Mouse (Mus musculus): ENCODE results near the gene Bicd2. TPM values are rescaled to one million over a fixed set of nuclear protein-coding genes. Genes with fewer than 3 reads are reported as not detected.

Gene Bicd2
- total RNA-seq, 2 experiments from 2014 or later, result 34.8 to 44.6 TPM

GRCm38 (mm10) chr13:49324871-49325270 lies 16.5 kb upstream of the Bicd2 start:
- no peak for DNase-seq

- peak; percentile 41 to 73 for DNase-seq
Observed at GRCm38 (mm10) chr13:49326246-49327206, 14.9 kb upstream of the Bicd2 start.

- DNase-seq, result no peak
Observed at GRCm38 (mm10) chr13:49328101-49328500, 13.3 kb upstream of the Bicd2 start.

- DNase-seq, result no peak
Observed at GRCm38 (mm10) chr13:49333250-49333649, 8.1 kb upstream of the Bicd2 start.

- DNase-seq, result no peak
Observed at GRCm38 (mm10) chr13:49335077-49335982, 6.1 kb upstream of the Bicd2 start.

- DNase-seq, result peak; percentile 75 to 78
Observed at GRCm38 (mm10) chr13:49338893-49339546, 2.4 kb upstream of the Bicd2 start.

GRCm38 (mm10) chr13:49341831-49342722 lies 692 bp downstream of the Bicd2 start:
- peak in 1 of 2 experiments; percentile 44 for DNase-seq

- no peak for DNase-seq
Observed at GRCm38 (mm10) chr13:49342723-49343100, 1.3 kb downstream of the Bicd2 start.

- DNase-seq, result no peak
Observed at GRCm38 (mm10) chr13:49344567-49344966, 3.2 kb downstream of the Bicd2 start.

- peak; percentile 67 to 74 for DNase-seq
Observed at GRCm38 (mm10) chr13:49345476-49345875, 4.1 kb downstream of the Bicd2 start.

GRCm38 (mm10) chr13:49348522-49348921 lies 7.1 kb downstream of the Bicd2 start:
- DNase-seq, result no peak

- no peak for DNase-seq
Observed at GRCm38 (mm10) chr13:49349335-49349734, 8.0 kb downstream of the Bicd2 start.

GRCm38 (mm10) chr13:49349836-49350505 lies 8.6 kb downstream of the Bicd2 start:
- no peak for DNase-seq

GRCm38 (mm10) chr13:49352581-49353159 lies 11.3 kb downstream of the Bicd2 start:
- peak; percentile 42 to 56 for DNase-seq

- no peak for DNase-seq
Observed at GRCm38 (mm10) chr13:49353422-49353821, 12.0 kb downstream of the Bicd2 start.

GRCm38 (mm10) chr13:49353991-49354507 lies 12.7 kb downstream of the Bicd2 start:
- no peak for DNase-seq

GRCm38 (mm10) chr13:49355461-49356061 lies 14.2 kb downstream of the Bicd2 start:
- no peak for DNase-seq

- DNase-seq, result no peak
Observed at GRCm38 (mm10) chr13:49356090-49356489, 14.7 kb downstream of the Bicd2 start.

GRCm38 (mm10) chr13:49357367-49358026 lies 16.1 kb downstream of the Bicd2 start:
- DNase-seq, result no peak
